Mouse (Mus musculus) gastrocnemius, postnatal 14 days (tissue): ENCODE measurements around the gene Dlgap4. TPM values are rescaled to one million over a fixed set of nuclear protein-coding genes. Genes with fewer than 3 reads are reported as not detected.
A peak's percentile ranks its signal among the peaks of the same experiment; 100 is the strongest.
"Not testable (repeated sequence)": the region's sequence is repeated elsewhere in the genome, so short reads cannot be mapped to it uniquely, and the experiment has no call there.

Experiments
- DNase-seq: peaks from one replicate; pipeline ENCODE4 v3.0.0; 2021; ENCODE audit warnings: mixed read lengths
- intact Hi-C: fragments of 180-260 bp; cut with DNase I; formaldehyde crosslinking; loops from one replicate; pipeline ENCODE4 v1.15.1; 2025; ENCODE audit warnings: low total_unique reads
- total RNA-seq, 2 experiments: library from RNA; stranded (reverse); gene quantifications; 2 replicates each; pipeline ENCODE4 v1.2.3; 2021

Gene Dlgap4
- total RNA-seq, 2 experiments from 2014 or later, result 54.6 to 77.3 TPM

DNA sequence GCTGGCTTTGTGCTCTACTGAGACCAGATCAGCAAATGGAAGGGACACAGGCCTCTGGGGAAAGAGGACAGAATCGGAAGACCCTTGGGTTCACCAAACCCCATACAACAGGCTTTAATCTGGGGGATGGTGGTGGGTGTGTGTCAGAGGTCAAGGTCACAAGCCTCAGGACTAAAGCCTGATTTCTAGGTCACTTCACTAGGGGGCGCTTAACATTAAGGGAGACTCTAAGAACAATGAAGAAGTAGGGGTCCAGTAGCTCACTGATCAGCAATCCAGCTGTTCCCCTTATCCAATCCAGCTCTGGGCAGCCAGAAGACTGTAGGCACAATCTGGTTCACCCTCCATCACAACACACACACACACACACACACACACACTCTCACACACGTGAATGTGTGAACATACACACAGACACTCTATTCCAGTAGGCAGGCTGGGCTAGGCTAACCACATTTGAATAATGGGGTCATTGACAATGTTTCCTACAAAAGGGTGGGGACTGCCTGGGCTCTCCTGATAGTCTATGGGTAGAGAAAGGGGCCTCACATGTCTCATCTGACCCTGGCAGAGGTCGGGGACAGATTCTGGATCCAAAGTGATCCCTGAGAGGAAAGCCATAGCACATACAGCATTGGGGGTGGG is 168.5 kb downstream of the Dlgap4 start:
- intact Hi-C loops, result no loop called here
- DNase-seq, result no peak

GRCm38 (mm10) chr2:156782481-156783348 is 169.2 kb downstream of the Dlgap4 start:
- intact Hi-C loops, result no loop called here
- no peak for DNase-seq

GRCm38 (mm10) chr2:156783349-156783728 is 169.8 kb downstream of the Dlgap4 start:
- DNase-seq, result no peak
- intact Hi-C loops, result no loop called here

DNA sequence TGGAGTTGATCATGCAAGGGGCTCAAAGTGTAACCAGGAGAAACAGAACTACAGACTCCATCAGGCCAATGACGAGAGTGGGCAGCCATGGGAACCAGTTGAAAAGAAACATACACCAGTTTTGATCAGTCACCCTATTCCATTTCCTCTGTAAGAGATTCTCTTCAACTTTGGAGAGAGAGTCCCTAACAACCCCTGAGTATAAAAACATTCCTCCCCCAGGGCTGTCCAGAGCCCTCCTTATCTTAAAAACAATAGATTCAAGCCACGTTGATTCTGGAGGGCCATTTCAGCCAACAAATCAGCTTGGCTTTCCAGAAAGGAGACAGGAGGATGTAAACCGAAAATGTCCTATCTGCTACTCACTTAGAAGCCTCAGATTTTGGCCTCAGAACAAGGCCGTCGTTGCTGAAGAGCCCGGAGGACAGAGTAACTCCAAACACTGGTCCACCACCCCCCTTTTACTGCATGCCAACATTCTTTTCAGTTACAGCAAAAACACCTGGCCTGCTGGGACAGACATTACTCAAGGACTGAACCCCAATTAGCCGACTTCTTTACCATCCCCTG is 170.6 kb downstream of the Dlgap4 start:
- intact Hi-C loops, result no loop called here
- DNase-seq, result no peak

- intact Hi-C loops, result no loop called here
- no peak for DNase-seq
These were observed 171.4 kb downstream of the Dlgap4 start for GRCm38 (mm10) chr2:156784891-156785290.

- DNase-seq, intact Hi-C loops: not testable (repeated sequence)
These were observed 172.9 kb downstream of the Dlgap4 start for GRCm38 (mm10) chr2:156786369-156786768.

- intact Hi-C loops, result no loop called here
- DNase-seq, result no peak
These were observed 173.7 kb downstream of the Dlgap4 start for GRCm38 (mm10) chr2:156787090-156787775.

GRCm38 (mm10) chr2:156787776-156788105 is 174.2 kb downstream of the Dlgap4 start:
- DNase-seq, result no peak
- intact Hi-C loops, result no loop called here

- intact Hi-C loops, result no loop called here
- no peak for DNase-seq
These were observed 175.3 kb downstream of the Dlgap4 start for GRCm38 (mm10) chr2:156788836-156789235.

DNA sequence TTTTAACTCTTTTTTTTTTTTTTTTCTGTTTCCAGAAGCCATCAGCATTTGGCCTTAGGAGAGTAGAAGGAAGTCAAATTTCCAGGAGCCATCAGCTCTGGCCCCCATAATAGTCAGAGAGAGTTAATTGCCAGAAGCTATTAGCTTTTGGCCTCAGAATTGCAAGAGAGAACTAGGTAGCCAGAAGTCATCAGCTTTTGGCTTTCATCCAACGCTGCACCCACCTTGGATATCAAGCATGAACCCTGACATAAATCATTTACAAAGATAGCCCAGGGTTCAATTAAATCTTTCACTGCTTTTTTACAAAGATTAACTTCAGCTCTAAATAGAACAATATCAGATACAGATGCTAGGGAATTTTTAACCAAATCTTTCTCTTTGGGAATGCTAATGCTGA is 185.0 kb downstream of the Dlgap4 start:
- DNase-seq, result no peak
- intact Hi-C loops, result no loop called here

DNA sequence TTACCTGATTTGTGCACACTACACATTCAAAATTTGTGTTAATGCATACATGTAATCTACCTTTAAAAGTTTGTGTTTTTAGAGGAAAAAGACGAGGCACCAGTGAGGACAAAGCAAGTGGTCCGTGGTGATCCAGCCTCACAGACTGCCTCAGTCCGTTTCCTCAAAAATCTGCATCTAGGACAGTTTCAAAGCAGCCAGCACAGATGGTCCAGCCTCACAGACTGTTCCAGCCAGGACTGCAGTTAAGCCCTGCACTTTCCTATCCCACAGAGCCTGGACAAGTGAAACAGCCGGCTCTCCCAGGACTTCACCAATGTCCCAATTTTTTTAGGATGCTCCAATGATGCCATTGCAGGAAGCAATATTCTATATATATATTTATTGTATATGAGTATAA is 187.5 kb downstream of the Dlgap4 start:
- intact Hi-C loops, result no loop called here

DNA sequence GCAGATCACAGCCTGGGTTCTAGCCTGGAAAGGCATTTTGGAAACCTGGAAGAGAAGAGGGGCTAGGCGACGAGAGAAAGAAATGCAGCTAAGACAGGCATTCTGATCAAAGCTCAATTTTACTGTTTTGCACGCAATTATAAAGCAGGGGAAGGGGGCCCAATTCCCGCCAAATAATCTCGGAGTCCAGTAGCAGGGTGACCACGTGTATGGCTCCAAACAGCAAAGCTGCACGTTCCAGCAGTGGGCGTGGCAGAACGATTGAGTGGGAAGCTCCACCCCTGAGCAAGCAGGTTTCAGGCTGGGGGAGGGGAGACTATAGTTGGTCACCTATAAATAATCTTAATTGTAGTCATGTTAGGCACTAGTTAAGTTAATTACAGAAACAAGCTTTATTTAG is 188.6 kb downstream of the Dlgap4 start:
- intact Hi-C loops, DNase-seq: not testable (repeated sequence)

More for the DNA sequence above, 187.5 kb downstream of the Dlgap4 start:
- no peak for DNase-seq

DNA sequence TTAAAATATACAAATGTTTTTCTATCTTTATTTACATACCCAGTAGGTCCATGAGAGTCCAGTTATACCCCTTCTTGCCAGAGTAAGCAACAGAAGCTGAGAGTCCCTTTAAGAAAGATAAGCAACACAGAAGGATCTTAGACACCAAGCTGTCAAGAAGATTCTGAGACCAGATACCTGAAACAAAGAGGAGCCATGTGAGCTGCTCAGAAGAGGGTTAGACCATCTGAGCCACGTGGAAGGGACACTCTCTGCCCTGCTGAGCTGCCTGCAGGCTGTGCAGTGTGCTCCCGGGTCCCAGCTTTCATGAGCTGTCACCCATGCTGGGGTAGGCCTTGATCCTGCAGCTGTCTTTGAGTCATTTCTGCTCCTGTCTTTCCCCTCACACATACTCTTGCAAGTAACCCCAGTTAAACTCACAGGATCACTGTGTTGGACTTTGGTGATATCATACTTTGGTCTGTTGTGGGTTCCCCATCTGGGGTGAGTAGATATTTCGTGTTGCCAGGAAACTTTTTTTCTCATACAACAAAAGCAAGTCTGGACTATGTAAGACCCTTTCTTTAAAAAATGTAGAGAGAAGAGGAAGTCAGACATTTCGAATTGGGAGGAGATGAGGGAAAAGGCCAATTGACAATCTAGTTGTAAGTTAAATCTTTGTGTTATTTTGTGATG is 190.3 kb downstream of the Dlgap4 start:
- intact Hi-C loops, result no loop called here
- no peak for DNase-seq

DNA sequence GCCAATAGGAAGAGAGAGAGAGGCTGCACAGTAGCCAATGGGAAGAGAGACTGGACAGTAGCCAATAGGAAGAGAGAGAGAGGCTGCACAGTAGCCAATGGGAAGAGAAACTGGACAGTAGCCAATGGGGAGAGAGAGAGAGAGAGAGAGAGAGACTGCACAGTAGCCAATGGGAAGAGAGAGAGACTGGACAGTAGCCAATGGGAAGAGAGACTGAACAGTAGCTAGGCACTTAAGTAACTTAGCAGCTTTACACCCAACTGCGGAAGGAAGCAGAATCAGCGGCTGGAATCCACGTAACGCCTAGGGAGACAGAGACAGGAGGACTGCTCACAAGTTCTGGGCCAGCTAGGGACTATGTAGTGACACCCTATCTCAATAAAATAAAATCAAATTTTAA is 191.1 kb downstream of the Dlgap4 start:
- intact Hi-C loops, result no loop called here
- DNase-seq, result no peak

- intact Hi-C loops, result loop anchor here (5.0 kb wide), 1 partner anchor 45 kb away; no protein-coding TSS in a partner anchor
- no peak for DNase-seq
These were observed 193.4 kb downstream of the Dlgap4 start for GRCm38 (mm10) chr2:156806886-156807285.

GRCm38 (mm10) chr2:156809579-156809978 is 196.1 kb downstream of the Dlgap4 start:
- DNase-seq, result peak; percentile 52
- intact Hi-C loops, result loop anchor here (5.0 kb wide), 1 partner anchor 43 kb away; no protein-coding TSS in a partner anchor

DNA sequence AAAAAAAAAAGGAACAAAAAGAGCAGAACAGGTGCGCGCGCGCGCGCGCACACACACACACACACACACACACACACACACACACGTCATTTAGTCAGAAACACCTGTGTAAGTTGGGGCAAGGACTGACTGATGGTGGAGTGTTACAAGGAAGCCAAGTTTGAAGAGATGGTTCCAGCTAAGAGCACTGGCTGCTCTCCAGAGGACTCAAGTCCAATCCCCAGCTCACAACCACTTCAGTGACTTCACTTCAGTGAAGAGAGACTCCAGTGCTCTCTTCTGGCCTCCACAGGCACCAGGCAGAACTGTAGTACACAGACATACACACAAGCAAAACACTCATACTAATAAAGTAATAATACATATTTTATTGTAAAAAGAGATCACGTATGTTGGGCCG is 197.2 kb downstream of the Dlgap4 start:
- intact Hi-C loops, result no loop called here
- DNase-seq, result no peak

DNA sequence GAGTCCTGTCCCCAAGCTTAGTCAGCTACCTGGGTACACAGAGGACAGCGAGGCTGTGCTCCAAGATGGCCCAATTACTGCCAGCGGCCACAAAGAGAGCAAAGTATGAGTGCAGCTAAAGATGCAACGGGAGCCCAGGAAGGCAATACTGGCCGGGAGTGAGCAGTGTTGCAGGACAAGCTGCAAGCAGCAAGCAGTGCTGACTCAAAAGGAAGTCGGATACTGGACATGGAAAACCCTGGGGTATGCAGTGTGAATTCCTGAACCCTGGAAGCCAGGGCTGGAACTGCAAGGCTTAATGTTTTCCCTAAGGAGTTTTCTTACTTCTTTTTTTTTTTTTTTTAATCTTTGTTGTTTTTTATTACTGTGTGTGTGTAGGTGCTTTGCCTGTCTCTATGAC is 198.1 kb downstream of the Dlgap4 start:
- no peak for DNase-seq
- intact Hi-C loops, result no loop called here
